Mouse (Mus musculus): Measurements from ENCODE around the gene Naa25.

Gene Naa25

DNA sequence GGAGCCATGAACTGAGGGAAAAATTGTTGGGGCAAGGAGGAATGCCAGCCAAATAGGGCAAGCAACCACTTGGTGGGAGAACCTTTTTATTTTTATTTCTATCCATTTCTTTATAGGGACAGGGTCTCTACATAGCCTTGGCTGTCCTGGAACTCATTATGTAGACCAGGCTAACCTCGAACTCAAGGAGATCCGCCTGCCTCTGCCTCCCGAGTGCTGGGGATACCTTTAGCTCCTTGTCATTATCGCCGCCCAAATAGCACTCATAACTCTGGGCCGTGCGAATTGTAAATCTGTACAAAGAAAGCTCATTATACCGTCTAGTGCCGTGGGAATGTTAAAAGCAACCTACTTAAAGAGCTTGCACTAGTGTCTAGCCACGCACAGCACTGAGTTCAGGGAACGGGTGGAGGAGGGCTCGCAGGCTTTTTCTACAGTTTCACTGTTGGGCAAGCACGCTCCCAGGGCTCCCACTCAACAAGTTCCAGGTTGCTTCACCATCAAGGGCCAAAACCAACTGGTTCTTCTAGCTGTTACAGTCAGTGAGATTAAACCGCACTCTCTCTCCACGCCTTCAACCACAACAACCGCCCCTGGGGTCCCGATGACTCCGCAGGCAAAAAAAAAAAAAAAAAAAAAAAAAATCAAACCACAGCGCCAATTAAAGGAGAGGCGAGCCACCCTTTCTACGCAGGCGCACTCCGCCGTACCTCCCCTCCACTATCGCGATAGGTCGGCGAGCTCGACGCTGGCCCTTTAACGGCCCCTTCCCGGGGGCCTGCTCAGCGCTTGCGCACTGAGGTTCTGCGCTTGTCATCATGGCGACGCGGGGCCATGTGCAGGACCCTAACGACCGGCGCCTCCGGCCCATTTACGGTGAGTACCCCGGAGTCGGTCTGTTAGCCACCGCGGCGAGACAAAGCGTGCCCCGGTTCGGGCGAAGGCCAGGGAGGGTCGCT lies at the start of gene Naa25:
Gene Naa25, plus strand, starts transcription at position 750 of the 959 bp plus-strand sequence.
- H3K9me3 ChIP-seq (ENCODE audit: low read length) = no peaks in the 10 kb centered on the region
- H3K4me3 ChIP-seq (replicated peaks; ENCODE audit: low read length) = peak within 1 kb of the TSS; percentile 95
- peaks cover 33% of the 10 kb centered on the region for H3K36me3 ChIP-seq (ENCODE audit: insufficient read depth, low read length)
- peaks cover 54% of the 10 kb centered on the region for H3K4me1 ChIP-seq (replicated peaks; ENCODE audit: low read depth, low read length)
- TF ChIP-seq CTCF (conservative IDR thresholded peaks at IDR 0.05; ENCODE audit: low read length) (no peak), POU5F1 (IDR thresholded peaks at IDR 0.05; ENCODE audit: borderline replicate concordance, low read length) (no peak), NANOG (IDR thresholded peaks at IDR 0.05; ENCODE audit: borderline replicate concordance, low read length) (no peak)
- H3K27me3 ChIP-seq (ENCODE audit: insufficient read depth, low read length) = no peaks in the 10 kb centered on the region

- no peaks in the 10 kb centered on the region for H3K9me3 ChIP-seq (ENCODE audit: low read length)
- TF ChIP-seq NANOG (IDR thresholded peaks at IDR 0.05; ENCODE audit: borderline replicate concordance, low read length) (no peak), CTCF (conservative IDR thresholded peaks at IDR 0.05; ENCODE audit: low read length) (no peak), POU5F1 (IDR thresholded peaks at IDR 0.05; ENCODE audit: borderline replicate concordance, low read length) (no peak)
- H3K36me3 ChIP-seq (ENCODE audit: insufficient read depth, low read length) = peaks cover 100% of the 10 kb centered on the region
- no peak overlapping the region for H3K4me3 ChIP-seq (replicated peaks; ENCODE audit: low read length)
- peaks cover 13% of the 10 kb centered on the region; the same call in 1 of the 2 replicates for H3K4me1 ChIP-seq (replicated peaks; ENCODE audit: low read depth, low read length)
- H3K27me3 ChIP-seq (ENCODE audit: insufficient read depth, low read length) = no peaks in the 10 kb centered on the region
These were observed 38.5 kb upstream of the Naa25 start for GRCm38 (mm10) chr5:121359229-121359628.

DNA sequence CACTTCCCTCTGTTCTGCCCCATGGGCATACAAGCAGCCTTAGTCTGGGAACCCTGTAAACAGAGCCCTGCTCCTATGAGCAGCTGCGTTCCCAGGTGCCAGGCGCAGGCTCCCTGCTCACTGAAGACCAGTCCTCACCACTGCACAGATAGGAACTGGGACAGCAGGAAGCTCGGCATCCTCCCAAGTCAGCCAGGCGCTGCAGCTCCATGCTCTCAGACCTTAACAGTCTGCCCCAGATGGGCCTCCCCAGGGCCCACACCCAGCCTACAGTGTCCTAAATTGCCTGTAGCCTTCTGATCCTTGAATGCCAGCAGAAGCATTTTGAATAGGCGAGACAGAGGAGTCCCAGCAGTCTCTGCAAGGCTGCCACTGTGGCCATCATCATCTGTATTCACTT lies 36.0 kb upstream of the Naa25 start:
- peaks cover 13% of the 10 kb centered on the region; the same call in 1 of the 2 replicates for H3K4me1 ChIP-seq (replicated peaks; ENCODE audit: low read depth, low read length)
- no peaks in the 10 kb centered on the region for H3K27me3 ChIP-seq (ENCODE audit: insufficient read depth, low read length)
- H3K9me3 ChIP-seq (ENCODE audit: low read length) = no peaks in the 10 kb centered on the region
- peaks cover 100% of the 10 kb centered on the region for H3K36me3 ChIP-seq (ENCODE audit: insufficient read depth, low read length)
- no peak overlapping the region for H3K4me3 ChIP-seq (replicated peaks; ENCODE audit: low read length)
- TF ChIP-seq CTCF (conservative IDR thresholded peaks at IDR 0.05; ENCODE audit: low read length) (no peak), POU5F1 (IDR thresholded peaks at IDR 0.05; ENCODE audit: borderline replicate concordance, low read length) (no peak), NANOG (IDR thresholded peaks at IDR 0.05; ENCODE audit: borderline replicate concordance, low read length) (no peak)

GRCm38 (mm10) chr5:121363441-121363840 lies 34.3 kb upstream of the Naa25 start:
- peaks cover 100% of the 10 kb centered on the region for H3K36me3 ChIP-seq (ENCODE audit: insufficient read depth, low read length)
- TF ChIP-seq POU5F1 (IDR thresholded peaks at IDR 0.05; ENCODE audit: borderline replicate concordance, low read length) = no peak
- no peak for TF ChIP-seq CTCF (conservative IDR thresholded peaks at IDR 0.05; ENCODE audit: low read length)
- TF ChIP-seq NANOG (IDR thresholded peaks at IDR 0.05; ENCODE audit: borderline replicate concordance, low read length) = no peak
- no peaks in the 10 kb centered on the region for H3K9me3 ChIP-seq (ENCODE audit: low read length)
- peaks cover 13% of the 10 kb centered on the region; the same call in 1 of the 2 replicates for H3K4me1 ChIP-seq (replicated peaks; ENCODE audit: low read depth, low read length)
- no peaks in the 10 kb centered on the region for H3K27me3 ChIP-seq (ENCODE audit: insufficient read depth, low read length)
- H3K4me3 ChIP-seq (replicated peaks; ENCODE audit: low read length) = no peak overlapping the region

DNA sequence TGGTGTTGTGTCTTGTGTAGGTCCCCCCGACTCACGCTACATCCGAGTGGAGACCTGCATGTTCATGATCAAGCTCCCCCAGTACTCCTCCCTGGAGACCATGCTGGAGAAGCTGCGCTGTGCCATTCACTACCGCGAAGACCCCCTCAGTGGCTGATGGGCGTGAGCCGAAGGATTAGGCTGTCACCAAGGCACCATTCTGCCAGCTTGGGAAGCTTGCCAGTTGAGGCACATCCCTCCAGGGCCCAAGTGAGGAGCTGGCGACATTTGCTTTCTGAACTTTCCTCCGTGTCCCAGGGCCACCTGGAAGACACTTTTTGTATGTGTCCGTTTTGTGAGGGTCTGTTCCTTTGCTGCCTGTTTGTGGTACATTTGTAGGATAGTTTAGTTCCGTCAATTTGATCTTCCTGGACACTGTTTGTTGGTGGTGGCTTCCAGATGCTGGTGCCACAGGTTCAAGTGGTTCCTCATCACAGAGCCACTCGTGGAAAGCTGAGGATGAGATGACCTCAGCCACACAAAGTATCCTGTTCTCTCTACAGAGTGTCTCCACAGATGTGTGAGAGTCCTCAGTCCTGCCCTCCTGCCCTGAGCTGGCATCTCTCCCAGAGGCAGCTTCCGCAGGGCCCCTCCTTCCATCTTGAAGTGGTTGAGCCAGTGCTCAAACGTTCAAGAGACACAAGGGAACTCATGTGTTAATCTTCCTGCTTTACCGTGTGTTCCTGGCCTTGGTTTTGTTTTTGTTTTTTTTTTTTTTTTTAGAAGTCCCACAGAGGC lies 31.1 kb upstream of the Naa25 start:
- H3K27me3 ChIP-seq (ENCODE audit: insufficient read depth, low read length) = no peaks in the 10 kb centered on the region
- no peak overlapping the region for H3K4me3 ChIP-seq (replicated peaks; ENCODE audit: low read length)
- TF ChIP-seq POU5F1 (IDR thresholded peaks at IDR 0.05; ENCODE audit: borderline replicate concordance, low read length) = no peak
- TF ChIP-seq CTCF (conservative IDR thresholded peaks at IDR 0.05; ENCODE audit: low read length) = no peak
- no peak for TF ChIP-seq NANOG (IDR thresholded peaks at IDR 0.05; ENCODE audit: borderline replicate concordance, low read length)
- no peaks in the 10 kb centered on the region for H3K9me3 ChIP-seq (ENCODE audit: low read length)
- H3K4me1 ChIP-seq (replicated peaks; ENCODE audit: low read depth, low read length) = no peaks in the 10 kb centered on the region
- peaks cover 73% of the 10 kb centered on the region for H3K36me3 ChIP-seq (ENCODE audit: insufficient read depth, low read length)

DNA sequence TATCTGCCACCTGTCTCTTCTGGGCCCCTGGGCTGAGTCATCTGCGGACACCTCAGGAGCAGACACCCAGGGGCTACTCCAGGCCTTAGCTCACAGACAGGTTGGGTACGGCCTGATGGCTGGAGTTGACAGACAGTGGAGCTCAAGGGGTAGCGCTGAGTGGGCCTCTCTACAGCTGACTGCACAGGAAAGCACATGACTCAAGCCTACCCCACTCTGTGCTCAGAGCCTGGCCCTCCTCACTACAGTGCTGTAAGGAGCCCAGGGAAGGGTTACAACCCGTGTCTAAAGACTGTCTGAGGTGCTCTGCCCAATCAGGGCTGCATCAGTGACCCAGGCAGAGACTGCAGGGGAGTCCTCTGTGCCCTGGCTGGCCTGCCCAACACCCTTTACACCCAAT lies 30.5 kb upstream of the Naa25 start:
- Histone ChIP-seq H3K4me1 (replicated peaks; ENCODE audit: low read depth, low read length) (no peaks in the 10 kb centered on the region), H3K9me3 (ENCODE audit: low read length) (no peaks in the 10 kb centered on the region), H3K4me3 (replicated peaks; ENCODE audit: low read length) (no peak overlapping the region), H3K36me3 (ENCODE audit: insufficient read depth, low read length) (peaks cover 67% of the 10 kb centered on the region), H3K27me3 (ENCODE audit: insufficient read depth, low read length) (no peaks in the 10 kb centered on the region)
- TF ChIP-seq CTCF (conservative IDR thresholded peaks at IDR 0.05; ENCODE audit: low read length) (no peak), NANOG (IDR thresholded peaks at IDR 0.05; ENCODE audit: borderline replicate concordance, low read length) (no peak), POU5F1 (IDR thresholded peaks at IDR 0.05; ENCODE audit: borderline replicate concordance, low read length) (no peak)

- TF ChIP-seq NANOG (IDR thresholded peaks at IDR 0.05; ENCODE audit: borderline replicate concordance, low read length) (no peak), CTCF (conservative IDR thresholded peaks at IDR 0.05; ENCODE audit: low read length) (no peak), POU5F1 (IDR thresholded peaks at IDR 0.05; ENCODE audit: borderline replicate concordance, low read length) (no peak)
These were observed 26.0 kb upstream of the Naa25 start for GRCm38 (mm10) chr5:121371712-121372111.

GRCm38 (mm10) chr5:121374790-121375189 lies 22.9 kb upstream of the Naa25 start:
- H3K36me3 ChIP-seq (ENCODE audit: insufficient read depth, low read length) = peaks cover 54% of the 10 kb centered on the region
- H3K27me3 ChIP-seq (ENCODE audit: insufficient read depth, low read length) = no peaks in the 10 kb centered on the region
- TF ChIP-seq NANOG (IDR thresholded peaks at IDR 0.05; ENCODE audit: borderline replicate concordance, low read length) = no peak
- no peak for TF ChIP-seq CTCF (conservative IDR thresholded peaks at IDR 0.05; ENCODE audit: low read length)
- TF ChIP-seq POU5F1 (IDR thresholded peaks at IDR 0.05; ENCODE audit: borderline replicate concordance, low read length) = no peak

More at GRCm38 (mm10) chr5:121371712-121372111, 26.0 kb upstream of the Naa25 start:
- no peaks in the 10 kb centered on the region for H3K9me3 ChIP-seq (ENCODE audit: low read length)
- peaks cover 58% of the 10 kb centered on the region for H3K36me3 ChIP-seq (ENCODE audit: insufficient read depth, low read length)
- H3K4me3 ChIP-seq (replicated peaks; ENCODE audit: low read length) = no peak overlapping the region
- H3K4me1 ChIP-seq (replicated peaks; ENCODE audit: low read depth, low read length) = no peaks in the 10 kb centered on the region
- H3K27me3 ChIP-seq (ENCODE audit: insufficient read depth, low read length) = no peaks in the 10 kb centered on the region

More at GRCm38 (mm10) chr5:121374790-121375189, 22.9 kb upstream of the Naa25 start:
- Histone ChIP-seq H3K9me3 (ENCODE audit: low read length) (no peaks in the 10 kb centered on the region), H3K4me1 (replicated peaks; ENCODE audit: low read depth, low read length) (no peaks in the 10 kb centered on the region), H3K4me3 (replicated peaks; ENCODE audit: low read length) (no peak overlapping the region)

All from E14TG2a.4 (cell line).